Mouse (Mus musculus) midbrain, embryonic 12.5 days (tissue): ENCODE results near the gene Samd5. TPM values are rescaled to one million over a fixed set of nuclear protein-coding genes. Genes with fewer than 3 reads are reported as not detected.
A peak's percentile ranks its signal among the peaks of the same experiment; 100 is the strongest.

Experiments used
- ATAC-seq: fragments of 200-750 bp; cut with Nextera tagmentation; 2 replicates; pipeline ENCODE4 v1.8.0; 2017; ENCODE audit warnings: low read depth, moderate TSS enrichment, moderate library complexity; ENCODE audit not compliant: low FRiP score
- H3K27ac ChIP-seq: fragments of 300-500 bp; sonication (generic); replicated peaks from 2 replicates; pipeline ENCODE4 v1.5.1; 2016; ENCODE audit warnings: mild to moderate bottlenecking
- H3K27me3 ChIP-seq: fragments of 300-500 bp; sonication (generic); 2 replicates; pipeline ENCODE4 v1.6.1; 2016; ENCODE audit warnings: mild to moderate bottlenecking
- H3K36me3 ChIP-seq: fragments of 300-500 bp; sonication (generic); 2 replicates; pipeline ENCODE4 v1.6.1; 2016
- H3K4me1 ChIP-seq: fragments of 300-500 bp; sonication (generic); 2 replicates; pipeline ENCODE4 v1.6.1; 2016
- H3K4me2 ChIP-seq: fragments of 300-500 bp; sonication (generic); replicated peaks from 2 replicates; pipeline ENCODE4 v1.6.1; 2016; ENCODE audit warnings: mild to moderate bottlenecking, moderate library complexity
- H3K4me3 ChIP-seq: fragments of 300-500 bp; sonication (generic); 2 replicates; pipeline ENCODE4 v1.5.1; 2016; ENCODE audit warnings: mild to moderate bottlenecking
- H3K9ac ChIP-seq: fragments of 300-500 bp; sonication (generic); replicated peaks from 2 replicates; pipeline ENCODE4 v1.6.1; 2016; ENCODE audit warnings: mild to moderate bottlenecking, moderate library complexity
- H3K9me3 ChIP-seq: fragments of 300-500 bp; sonication (generic); 2 replicates; pipeline ENCODE4 v1.6.1; 2016; ENCODE audit warnings: mild to moderate bottlenecking
- WGBS: fragments of 180-500 bp; shearing (Covaris S2); methylation state at CpG from one replicate; pipeline ENCODE4 v1.1.7; 2016; 5-methylcytosine and 5-hydroxymethylcytosine counted together
- polyA plus RNA-seq: library from polyadenylated mRNA; unstranded; fragments of >200 nt; fragmentation: Nextera tagmentation; extraction: Ambion mirVana; gene quantifications from 2 replicates; pipeline ENCODE4 v1.2.1, GENCODE M21; 2016

The Samd5 gene
- polyA plus RNA-seq, 1 experiment from 2014 or later: 9.5 TPM

DNA sequence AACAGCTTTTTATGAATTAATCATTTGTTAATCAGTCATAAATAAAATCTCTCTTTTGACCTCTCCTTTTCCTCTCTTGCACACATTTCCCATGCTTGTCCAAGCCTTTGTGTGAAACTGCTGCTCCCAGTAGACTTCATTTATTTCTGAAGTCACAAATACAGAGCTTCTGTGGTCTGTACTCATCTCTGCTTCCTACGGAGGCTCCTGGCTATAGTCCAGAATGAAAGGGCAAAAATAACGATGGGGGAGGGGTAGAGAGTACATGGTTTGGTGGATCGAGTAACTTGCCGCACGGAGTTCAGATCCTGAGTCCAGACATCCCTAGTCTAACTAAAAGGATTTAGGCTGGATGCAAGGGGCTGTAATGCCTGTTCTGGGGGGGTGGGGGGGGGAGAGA is 3.1 kb upstream of the Samd5 start:
- no peaks in the 10 kb centered on the region for H3K36me3 ChIP-seq
- H3K9ac ChIP-seq: no peak overlapping the region
- H3K27me3 ChIP-seq: peaks cover 42% of the 10 kb centered on the region
- H3K4me2 ChIP-seq: no peak overlapping the region
- no peak for ATAC-seq
- WGBS: 39% methylated on average over 5 of the region's 5 CpGs
- H3K27ac ChIP-seq: no peak overlapping the region
- H3K9me3 ChIP-seq: no peaks in the 10 kb centered on the region
- H3K4me1 ChIP-seq: peaks cover 15% of the 10 kb centered on the region
- no peak overlapping the region for H3K4me3 ChIP-seq

DNA sequence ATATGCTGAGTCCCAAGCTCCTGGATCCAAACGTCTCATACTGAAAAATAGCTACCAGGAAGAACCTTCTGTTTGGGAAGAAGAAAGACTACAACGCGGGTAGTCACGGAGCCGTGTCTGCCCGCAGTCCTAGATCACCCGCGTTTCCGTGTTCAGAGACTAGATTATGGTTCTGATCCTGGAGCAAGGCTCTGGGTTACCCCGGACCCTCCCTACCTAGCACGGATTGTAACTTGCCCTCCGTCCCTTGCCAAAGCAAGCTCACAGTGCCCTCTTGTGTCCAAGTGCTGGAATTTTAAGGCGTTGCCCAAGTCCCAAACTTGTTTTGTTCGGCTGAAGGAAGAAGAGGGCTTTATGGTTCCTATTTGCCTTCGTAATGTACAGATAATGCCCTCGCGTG is 1.9 kb upstream of the Samd5 start:
- Histone ChIP-seq H3K9me3 (no peaks in the 10 kb centered on the region), H3K27ac (no peak overlapping the region), H3K4me1 (peaks cover 15% of the 10 kb centered on the region), H3K9ac (no peak overlapping the region), H3K4me3 (no peak overlapping the region), H3K4me2 (peak overlapping the region; percentile 91), H3K36me3 (no peaks in the 10 kb centered on the region), H3K27me3 (peaks cover 45% of the 10 kb centered on the region)
- peak; percentile 59 for ATAC-seq
- 2% methylated on average over 17 of the region's 17 CpGs for WGBS

DNA sequence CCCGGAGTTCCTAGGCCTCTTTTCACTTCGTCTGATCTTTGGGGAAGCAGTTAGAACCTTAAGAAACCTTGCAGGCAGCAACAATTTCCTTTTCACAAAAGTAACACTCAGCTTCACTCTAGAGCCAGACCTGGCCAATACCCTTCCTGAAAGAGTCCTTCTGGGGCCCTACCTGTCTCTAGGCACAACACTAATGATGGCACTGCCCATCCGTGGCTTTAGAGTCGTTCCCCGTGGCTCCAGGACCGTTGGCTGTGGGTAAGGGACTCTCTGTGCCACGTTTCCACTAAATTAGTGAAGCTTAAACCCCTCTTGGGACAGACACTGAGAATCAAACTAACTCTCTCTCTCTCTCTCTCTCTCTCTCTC is 1.4 kb upstream of the Samd5 start:
- 1% methylated on average over 7 of the region's 7 CpGs for WGBS
- Histone ChIP-seq H3K4me1 (peaks cover 15% of the 10 kb centered on the region), H3K4me2 (peak overlapping the region; percentile 91), H3K36me3 (no peaks in the 10 kb centered on the region), H3K9me3 (no peaks in the 10 kb centered on the region), H3K27ac (0 out of 2 replicates have a peak overlapping the region, but pooled peaks have one; percentile 44), H3K27me3 (peaks cover 41% of the 10 kb centered on the region), H3K9ac (peak overlapping the region; percentile 74; the same call in 1 of the 2 replicates), H3K4me3 (no peak overlapping the region)
- no peak for ATAC-seq

DNA sequence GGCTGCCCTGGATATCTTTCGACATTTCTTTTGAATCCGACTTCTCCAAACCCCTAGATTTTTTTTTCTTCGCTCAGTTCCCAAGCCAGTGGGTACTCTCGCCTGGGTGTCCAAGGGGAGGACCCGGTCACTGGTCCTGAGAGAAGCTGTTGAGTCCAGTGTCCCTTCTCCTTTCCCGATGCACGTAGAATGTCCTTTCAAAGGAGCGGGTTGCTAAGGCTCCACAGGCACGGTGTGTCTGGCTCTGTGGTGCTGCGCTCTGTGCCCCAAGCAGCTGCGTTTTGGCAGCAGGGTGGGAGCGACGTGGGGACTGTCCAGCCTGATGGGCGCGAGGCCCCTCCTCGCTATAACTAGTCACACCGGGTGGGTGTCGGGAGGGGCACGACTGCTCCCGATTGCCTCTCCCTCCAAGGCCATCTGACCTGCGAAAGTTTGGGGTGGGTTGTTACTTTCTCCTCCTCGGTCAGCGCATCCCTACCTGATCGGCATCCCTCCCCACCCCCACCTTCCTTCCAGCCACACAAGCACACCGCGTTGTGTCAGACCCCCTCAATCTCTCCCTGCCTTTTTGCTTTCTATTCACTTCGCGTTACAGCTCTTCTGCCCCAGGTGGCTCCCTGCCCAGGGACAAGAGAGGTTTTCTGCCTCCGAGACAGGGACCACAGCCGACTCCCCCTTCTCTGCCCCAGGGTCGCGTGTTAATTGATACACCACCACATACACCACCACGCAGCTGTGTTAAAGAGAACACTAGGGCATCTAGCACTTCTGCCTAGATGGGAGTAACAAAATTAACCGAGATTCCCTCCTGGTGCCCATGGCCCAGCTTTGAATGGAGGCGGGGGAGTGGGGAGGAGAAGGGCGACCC is 776 bp upstream of the Samd5 start:
- peak; percentile 53 for ATAC-seq
- no peaks in the 10 kb centered on the region for H3K36me3 ChIP-seq
- H3K4me1 ChIP-seq: peaks cover 15% of the 10 kb centered on the region
- WGBS: 1% methylated on average over 36 of the region's 36 CpGs
- H3K4me3 ChIP-seq: peak overlapping the region; percentile 73
- peaks cover 38% of the 10 kb centered on the region for H3K27me3 ChIP-seq
- H3K4me2 ChIP-seq: peak overlapping the region; percentile 91
- H3K27ac ChIP-seq: peak overlapping the region; percentile 78
- H3K9me3 ChIP-seq: no peaks in the 10 kb centered on the region
- H3K9ac ChIP-seq: peak overlapping the region; percentile 74

DNA sequence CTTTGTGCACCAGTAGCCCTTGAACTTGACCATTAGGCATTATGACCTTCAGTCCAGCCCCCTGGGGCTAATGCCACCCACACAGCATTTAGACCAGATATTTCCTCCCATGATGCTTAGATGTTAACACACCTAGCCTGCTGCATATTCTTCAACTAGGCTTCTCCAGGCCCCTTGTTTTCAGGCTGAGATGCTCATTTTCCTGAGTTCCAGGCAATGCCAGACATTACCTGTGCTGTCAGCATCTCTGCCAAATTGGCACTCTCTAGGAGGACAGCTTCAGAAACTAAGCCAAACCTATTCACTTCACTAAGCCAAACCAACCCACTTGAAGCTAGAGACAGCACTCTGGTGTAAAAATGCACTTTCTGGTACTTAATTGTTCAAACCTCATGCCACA is 1.7 kb downstream of the Samd5 start:
- peak overlapping the region; percentile 73 for H3K4me3 ChIP-seq
- H3K4me2 ChIP-seq: peak overlapping the region; percentile 91
- ATAC-seq: no peak
- no peaks in the 10 kb centered on the region for H3K36me3 ChIP-seq
- H3K9me3 ChIP-seq: no peaks in the 10 kb centered on the region
- no peak overlapping the region for H3K27ac ChIP-seq
- no peak overlapping the region for H3K9ac ChIP-seq
- peaks cover 31% of the 10 kb centered on the region for H3K27me3 ChIP-seq
- peaks cover 12% of the 10 kb centered on the region for H3K4me1 ChIP-seq

DNA sequence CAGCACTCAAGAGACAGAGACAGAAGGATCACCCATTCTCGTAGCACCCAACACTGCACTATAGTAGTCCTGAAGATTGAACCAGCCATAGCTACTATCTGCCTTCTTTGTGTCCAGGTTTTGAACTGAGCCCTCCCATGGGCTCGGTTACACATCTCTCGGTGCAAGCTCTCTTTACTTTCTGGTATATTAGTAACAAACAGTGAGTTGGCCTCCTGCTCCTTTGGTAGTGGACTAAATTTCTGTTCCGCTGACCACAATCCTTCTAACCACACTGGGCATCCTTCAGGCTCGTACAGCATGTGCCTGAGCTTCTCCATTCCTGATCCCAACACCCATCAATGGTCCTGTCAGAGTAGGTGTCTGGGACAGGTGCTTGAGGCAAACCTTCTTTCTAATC is 2.3 kb downstream of the Samd5 start:
- Histone ChIP-seq H3K27ac (no peak overlapping the region), H3K4me1 (peaks cover 12% of the 10 kb centered on the region), H3K9ac (no peak overlapping the region), H3K4me2 (peak overlapping the region; percentile 91), H3K9me3 (no peaks in the 10 kb centered on the region), H3K27me3 (peaks cover 26% of the 10 kb centered on the region), H3K4me3 (peak overlapping the region; percentile 73), H3K36me3 (no peaks in the 10 kb centered on the region)
- WGBS: 89% methylated on average over 5 of the region's 5 CpGs
- ATAC-seq: no peak

DNA sequence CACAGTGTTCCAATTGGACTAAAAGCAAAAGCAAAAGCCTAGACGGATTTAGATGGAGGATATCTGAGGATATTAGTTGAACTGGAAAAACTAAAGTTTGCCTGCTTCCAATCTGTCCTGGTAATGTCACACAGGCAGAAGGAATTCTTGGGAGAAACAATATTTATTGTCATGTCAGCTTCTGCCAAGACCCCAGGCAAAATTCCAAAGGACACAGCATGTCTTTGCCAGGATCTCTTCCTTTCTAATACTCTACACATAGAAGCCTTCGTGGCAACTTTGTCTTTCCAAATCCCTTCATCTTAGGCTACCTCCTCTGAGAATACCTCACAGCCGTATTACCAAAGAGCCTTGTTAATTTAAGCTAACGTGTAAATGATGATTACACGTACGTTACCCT is 4.7 kb downstream of the Samd5 start:
- Histone ChIP-seq H3K36me3 (no peaks in the 10 kb centered on the region), H3K27me3 (peaks cover 11% of the 10 kb centered on the region; the same call in 1 of the 2 replicates), H3K4me3 (no peak overlapping the region), H3K9me3 (no peaks in the 10 kb centered on the region), H3K9ac (no peak overlapping the region), H3K4me2 (no peak overlapping the region), H3K27ac (no peak overlapping the region), H3K4me1 (0 out of 2 replicates have a peak, but pooled peaks cover 4% of the 10 kb centered on the region)
- no peak for ATAC-seq
- WGBS: 91% methylated on average over 6 of the region's 6 CpGs

DNA sequence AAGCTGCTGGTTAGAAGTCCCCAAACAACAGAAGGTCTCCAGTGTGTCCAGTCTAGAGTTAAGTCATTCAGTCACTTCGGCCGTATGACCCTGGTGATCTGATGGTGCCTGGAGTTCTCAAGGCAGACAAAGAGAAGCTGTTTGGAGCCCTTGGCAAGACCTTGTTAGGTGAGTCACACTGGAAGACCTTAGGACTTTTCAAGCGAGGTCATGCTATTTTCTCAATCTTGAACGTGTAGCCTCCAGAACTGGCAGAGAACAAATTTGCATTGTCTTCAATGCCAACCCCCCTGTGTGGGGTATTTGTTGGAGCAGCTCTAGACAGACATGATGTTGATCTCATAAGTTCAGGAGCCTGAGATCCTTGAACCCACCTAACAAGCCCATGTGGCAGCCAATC is 6.2 kb downstream of the Samd5 start:
- 0 out of 2 replicates have a peak, but pooled peaks cover 2% of the 10 kb centered on the region for H3K4me1 ChIP-seq
- no peaks in the 10 kb centered on the region for H3K36me3 ChIP-seq
- ATAC-seq: no peak
- H3K9me3 ChIP-seq: no peaks in the 10 kb centered on the region
- H3K9ac ChIP-seq: no peak overlapping the region
- H3K27me3 ChIP-seq: peaks cover 10% of the 10 kb centered on the region; the same call in 1 of the 2 replicates
- H3K4me3 ChIP-seq: no peak overlapping the region
- no peak overlapping the region for H3K4me2 ChIP-seq
- H3K27ac ChIP-seq: no peak overlapping the region
- 92% methylated on average over 4 of the region's 4 CpGs for WGBS

DNA sequence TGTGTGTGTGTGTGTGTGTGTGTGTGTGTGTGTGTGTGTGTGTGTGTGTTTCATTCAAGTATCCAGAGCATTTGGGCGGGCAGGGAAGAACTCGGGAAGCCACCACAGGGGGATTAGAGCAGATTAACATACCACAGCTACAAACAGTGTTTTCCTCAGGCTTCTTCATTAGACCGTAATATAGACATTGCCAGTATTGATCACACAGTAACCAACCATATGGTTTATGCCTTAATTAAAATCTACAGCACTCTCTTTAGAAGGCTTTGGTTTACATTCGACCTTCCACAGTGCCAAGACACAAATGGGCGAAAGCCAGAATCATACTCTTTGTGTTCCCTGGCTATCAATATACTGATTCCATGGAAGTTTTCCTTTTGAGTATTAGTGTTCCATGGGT is 22.1 kb downstream of the Samd5 start:
- Histone ChIP-seq H3K4me2 (no peak overlapping the region), H3K9me3 (no peaks in the 10 kb centered on the region), H3K9ac (no peak overlapping the region), H3K27ac (no peak overlapping the region), H3K36me3 (no peaks in the 10 kb centered on the region), H3K4me1 (peaks cover 19% of the 10 kb centered on the region), H3K4me3 (no peak overlapping the region), H3K27me3 (no peaks in the 10 kb centered on the region)
- no peak for ATAC-seq
- 56% methylated on average over 5 of the region's 5 CpGs for WGBS

DNA sequence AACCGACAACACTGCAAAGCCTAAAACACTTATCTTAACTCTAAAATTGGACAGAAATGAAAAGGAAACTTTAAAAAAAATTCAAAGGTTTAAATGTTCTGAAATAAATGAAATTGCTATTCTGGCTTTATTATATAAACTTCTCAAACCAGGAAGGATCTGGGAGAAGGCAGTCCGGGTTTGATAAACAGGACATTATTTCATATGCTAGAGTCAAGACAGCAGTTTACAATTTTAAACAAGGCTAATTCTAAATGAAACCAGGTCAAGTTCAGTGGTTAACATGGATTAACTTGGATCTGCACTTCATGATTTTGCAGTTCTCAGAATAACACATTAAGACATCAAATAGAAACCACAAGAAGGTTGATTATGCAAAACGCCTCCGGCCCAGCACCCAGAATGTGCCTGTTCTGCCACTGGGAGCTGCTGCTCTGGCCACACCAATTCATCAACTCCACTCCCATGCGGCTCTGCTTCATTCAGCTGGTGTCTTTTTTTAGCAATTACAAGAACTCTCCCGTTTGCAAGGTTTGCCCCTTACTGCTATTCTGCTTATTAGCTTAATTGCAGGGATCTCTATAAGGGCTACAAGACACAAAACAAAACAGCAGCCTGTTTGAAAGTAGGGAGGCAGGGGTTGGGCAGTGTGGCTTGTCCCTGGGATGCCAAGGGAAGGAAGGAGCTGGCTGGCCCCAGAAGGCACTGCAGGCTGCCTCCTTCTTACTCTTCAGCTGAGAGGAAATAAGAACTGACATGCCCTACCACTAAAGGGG is 24.8 kb downstream of the Samd5 start:
- peak overlapping the region; percentile 20; the same call in 1 of the 2 replicates for H3K27ac ChIP-seq

DNA sequence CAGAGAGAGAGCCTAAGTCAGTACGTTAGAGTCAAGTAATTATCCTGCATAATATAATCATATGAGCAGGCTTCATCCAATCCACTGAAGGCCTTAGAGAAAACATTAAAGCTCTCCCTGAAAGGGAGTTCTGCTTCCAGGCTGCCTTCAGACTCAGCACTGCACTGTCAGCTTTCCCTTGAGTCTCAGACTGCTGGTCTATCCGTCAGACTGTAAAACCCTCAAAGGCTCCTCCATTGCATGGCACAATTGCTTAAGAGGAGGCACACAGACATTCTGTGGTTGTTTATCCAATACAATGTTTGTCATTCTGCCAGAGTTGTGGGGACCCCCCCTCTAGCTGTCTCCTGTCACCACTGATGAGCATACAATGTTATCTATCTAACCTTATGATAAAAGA is 26.5 kb downstream of the Samd5 start:
- no peaks in the 10 kb centered on the region for H3K36me3 ChIP-seq
- ATAC-seq: no peak
- H3K4me1 ChIP-seq: peaks cover 19% of the 10 kb centered on the region
- H3K4me3 ChIP-seq: no peak overlapping the region
- H3K9me3 ChIP-seq: no peaks in the 10 kb centered on the region
- H3K4me2 ChIP-seq: no peak overlapping the region
- H3K27ac ChIP-seq: no peak overlapping the region
- H3K9ac ChIP-seq: no peak overlapping the region
- whole genome bisulfite sequencing: 46% methylated on average over 2 of the region's 2 CpGs
- H3K27me3 ChIP-seq: no peaks in the 10 kb centered on the region

More for the DNA sequence above, 24.8 kb downstream of the Samd5 start:
- H3K4me1 ChIP-seq: peaks cover 19% of the 10 kb centered on the region
- H3K9me3 ChIP-seq: no peaks in the 10 kb centered on the region
- H3K4me2 ChIP-seq: no peak overlapping the region
- no peaks in the 10 kb centered on the region for H3K27me3 ChIP-seq
- no peak overlapping the region for H3K4me3 ChIP-seq
- H3K36me3 ChIP-seq: no peaks in the 10 kb centered on the region
- WGBS: 57% methylated on average over 6 of the region's 6 CpGs
- no peak; the same call in 1 of the 2 replicates for ATAC-seq
- no peak overlapping the region for H3K9ac ChIP-seq

DNA sequence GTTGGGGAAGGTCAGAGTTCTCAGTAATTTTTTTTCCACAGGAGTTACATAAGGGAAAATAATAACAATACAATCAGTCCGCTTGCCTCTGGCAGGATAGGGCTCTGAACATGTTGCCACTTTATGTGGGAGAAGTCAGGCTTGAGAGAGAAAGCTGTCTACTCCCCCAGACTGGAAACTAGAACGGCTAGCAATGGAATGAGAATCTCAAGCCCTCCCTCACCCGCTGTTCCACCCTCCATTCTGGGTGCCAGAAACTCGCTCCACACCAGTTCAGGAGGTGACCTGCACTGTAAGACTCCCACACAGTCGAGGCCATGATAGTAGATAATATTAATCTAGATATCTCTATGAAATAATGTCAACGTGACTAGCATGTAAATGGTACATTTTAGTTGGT is 27.3 kb downstream of the Samd5 start:
- Histone ChIP-seq H3K9ac (no peak overlapping the region), H3K4me2 (no peak overlapping the region), H3K36me3 (no peaks in the 10 kb centered on the region), H3K4me3 (no peak overlapping the region), H3K27me3 (no peaks in the 10 kb centered on the region), H3K27ac (no peak overlapping the region), H3K4me1 (peaks cover 18% of the 10 kb centered on the region), H3K9me3 (no peaks in the 10 kb centered on the region)
- WGBS: 84% methylated on average over 6 of the region's 6 CpGs
- no peak for ATAC-seq
